Mouse (Mus musculus) forebrain, postnatal 0 days (tissue): ENCODE measurements at regions not wholly inside any gene's neighbourhood (a gene's known extent, or its start where the extent isn't known, plus 50 kb on each side); places are given as distances from the start of the nearest gene placed in this dataset.

Experiments
- ATAC-seq: fragments of 200-750 bp; cut with Nextera tagmentation; 2 replicates; pipeline ENCODE4 v1.8.0; 2017; ENCODE audit warnings: mild to moderate bottlenecking, moderate library complexity
- DNase-seq: peaks from one replicate; pipeline ENCODE4 v3.0.0-alpha.2; 2015
- H3K27ac ChIP-seq: fragments of 300-500 bp; sonication (generic); 2 replicates; pipeline ENCODE4 v1.5.1; 2014; ENCODE audit warnings: low read depth, mild to moderate bottlenecking, antibody characterized with exemption, low read length, moderate library complexity, mixed read lengths
- H3K27me3 ChIP-seq: fragments of 300-500 bp; sonication (generic); 2 replicates; pipeline ENCODE4 v1.6.1; 2014; ENCODE audit warnings: mild to moderate bottlenecking, low read length, mixed read lengths; ENCODE audit not compliant: insufficient read depth
- H3K36me3 ChIP-seq: fragments of 300-500 bp; sonication (generic); 2 replicates; pipeline ENCODE4 v1.6.1; 2014; ENCODE audit warnings: mild to moderate bottlenecking, moderate library complexity; ENCODE audit not compliant: insufficient read depth
- H3K4me1 ChIP-seq: fragments of 300-500 bp; sonication (generic); 2 replicates; pipeline ENCODE4 v1.6.1; 2014; ENCODE audit warnings: antibody characterized with exemption; ENCODE audit not compliant: insufficient read depth
- H3K4me2 ChIP-seq: fragments of 300-500 bp; sonication (generic); 2 replicates; pipeline ENCODE4 v1.6.1; 2014; ENCODE audit warnings: low read depth, mild to moderate bottlenecking, moderate library complexity
- H3K4me3 ChIP-seq: fragments of 300-500 bp; sonication (generic); 2 replicates; pipeline ENCODE4 v1.5.1; 2014; ENCODE audit warnings: low read depth, low read length, mixed read lengths
- H3K9ac ChIP-seq: fragments of 300-500 bp; sonication (generic); 2 replicates; pipeline ENCODE4 v1.6.1; 2014; ENCODE audit warnings: mild to moderate bottlenecking
- H3K9me3 ChIP-seq: fragments of 300-500 bp; sonication (generic); 2 replicates; pipeline ENCODE4 v1.6.1; 2016; ENCODE audit warnings: low read length
- CTCF ChIP-seq: sonication (generic); IDR thresholded peaks from 2 replicates; pipeline ENCODE4 v1.5.1; 2016; ENCODE audit warnings: antibody characterized with exemption, control low read depth, low read depth
- WGBS: fragments of 180-500 bp; shearing (Covaris S2); extraction: QIAGEN DNeasy Blood & Tissue Kit; methylation state at CpG from one replicate; pipeline ENCODE4 v1.1.7; 2014; 5-methylcytosine and 5-hydroxymethylcytosine counted together

DNA sequence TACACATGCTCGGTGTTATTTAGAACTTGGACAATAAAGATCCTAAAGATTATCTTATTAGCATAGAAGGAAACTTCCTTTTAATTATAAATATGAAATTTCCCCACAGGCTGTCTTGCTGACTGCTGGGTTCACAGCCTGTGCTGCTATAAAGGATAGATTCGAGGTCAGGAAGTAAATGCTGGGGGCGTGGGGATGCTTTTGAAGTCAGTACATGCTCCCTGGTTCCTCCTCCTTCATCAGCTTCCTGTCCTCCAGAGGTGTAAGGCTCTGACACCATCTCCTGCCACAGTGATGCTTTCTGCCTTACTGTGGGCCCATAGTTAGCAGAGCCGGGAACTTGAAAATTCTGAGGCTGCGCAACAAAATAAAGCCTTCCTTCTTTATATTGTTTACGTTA lies 175.6 kb upstream of the Slc7a11 start:
- H3K27ac ChIP-seq: no peak overlapping the region
- H3K9me3 ChIP-seq: no peaks in the 10 kb centered on the region
- H3K27me3 ChIP-seq: no peaks in the 10 kb centered on the region
- no peak overlapping the region for H3K4me2 ChIP-seq
- no peak overlapping the region for H3K4me3 ChIP-seq
- DNase-seq: no peak
- ATAC-seq: no peak
- H3K9ac ChIP-seq: no peak overlapping the region
- no peaks in the 10 kb centered on the region for H3K4me1 ChIP-seq
- 82% methylated on average over 6 of the region's 6 CpGs for WGBS
- no peak for TF ChIP-seq CTCF
- no peaks in the 10 kb centered on the region for H3K36me3 ChIP-seq

DNA sequence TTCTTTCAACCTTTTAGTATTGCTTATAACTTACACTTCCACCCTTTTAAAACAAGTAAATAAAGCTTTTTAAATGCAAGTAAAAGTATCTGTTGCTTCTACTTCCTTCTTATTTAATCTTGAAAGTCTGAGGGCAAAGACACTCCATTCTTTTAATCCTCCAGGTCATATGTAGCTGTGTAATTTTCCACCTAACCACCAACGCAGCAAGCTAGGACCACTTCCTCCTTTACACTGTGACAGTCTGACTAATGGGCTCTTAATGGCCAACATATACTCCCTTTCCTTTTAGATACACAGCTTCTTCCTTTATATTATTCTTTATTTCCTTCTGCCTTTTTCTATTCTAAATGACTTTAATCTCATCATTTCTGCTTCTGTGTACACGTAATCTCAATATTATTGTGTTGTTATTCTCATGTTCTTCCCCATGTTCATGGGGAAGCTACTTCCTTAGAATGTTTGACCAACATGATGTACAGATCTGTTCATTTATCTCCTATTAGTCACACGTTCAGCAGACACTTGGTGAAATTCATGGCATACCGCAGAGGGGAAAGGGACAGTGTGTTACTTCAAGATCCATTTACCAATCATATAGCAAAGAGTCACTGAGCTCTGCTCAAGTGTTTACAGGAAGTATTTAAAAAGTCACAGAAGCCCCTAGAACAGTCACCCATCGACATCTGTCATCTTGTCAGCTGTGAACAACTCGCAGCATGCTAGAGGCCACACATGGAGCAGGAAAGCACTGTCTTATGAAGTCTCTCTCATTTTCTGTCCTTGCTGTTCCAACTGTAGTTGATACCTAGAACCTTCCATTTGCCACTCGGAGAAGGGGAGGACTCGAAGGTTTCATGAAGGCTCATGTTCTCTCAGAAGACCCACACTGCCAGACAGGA lies 172.2 kb upstream of the Slc7a11 start:
- Histone ChIP-seq H3K9me3 (no peaks in the 10 kb centered on the region), H3K4me2 (no peak overlapping the region), H3K27ac (no peak overlapping the region), H3K9ac (no peak overlapping the region), H3K4me1 (no peaks in the 10 kb centered on the region), H3K27me3 (no peaks in the 10 kb centered on the region), H3K4me3 (no peak overlapping the region), H3K36me3 (no peaks in the 10 kb centered on the region)
- no peak for TF ChIP-seq CTCF
- DNase-seq: no peak
- no peak for ATAC-seq
- WGBS: 87% methylated on average over 8 of the region's 8 CpGs

- no peak for DNase-seq
- Histone ChIP-seq H3K27me3 (no peaks in the 10 kb centered on the region), H3K9ac (no peak overlapping the region)
Observed at GRCm38 (mm10) chr3:50613011-50613410, 169.6 kb upstream of the Slc7a11 start.

DNA sequence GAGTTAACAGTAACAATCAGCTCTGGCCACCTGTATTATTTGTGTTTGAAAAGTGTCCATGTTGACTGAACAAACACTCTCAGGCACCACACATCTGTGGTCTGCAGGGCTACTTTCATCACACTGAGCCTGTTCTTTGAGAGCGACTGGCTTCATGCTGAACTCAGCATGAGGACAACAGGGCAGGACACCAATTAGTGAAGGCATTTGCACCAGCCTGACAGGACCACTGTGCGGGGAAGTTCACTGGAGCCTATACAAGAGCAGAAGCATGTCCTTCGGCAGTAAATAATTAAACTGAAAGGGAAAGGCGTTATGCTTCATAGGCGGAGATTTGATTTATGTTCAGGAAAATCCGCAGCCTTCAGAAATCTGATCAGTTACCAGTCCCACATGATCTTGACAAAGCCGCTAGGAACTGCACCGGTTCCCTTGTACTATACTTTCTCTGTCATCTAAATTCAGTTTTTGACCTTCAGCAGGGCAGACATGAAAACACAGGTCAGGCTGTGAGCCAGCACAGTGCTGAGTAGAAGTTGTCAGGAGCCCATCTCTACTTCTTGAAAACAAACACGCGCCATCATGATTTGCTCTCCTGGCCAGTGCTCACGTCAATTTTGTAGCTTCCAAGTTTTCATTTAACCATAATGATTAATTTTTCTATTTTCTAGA lies 166.1 kb upstream of the Slc7a11 start:
- no peaks in the 10 kb centered on the region for H3K36me3 ChIP-seq
- no peak overlapping the region for H3K4me2 ChIP-seq
- no peaks in the 10 kb centered on the region for H3K27me3 ChIP-seq
- no peak for TF ChIP-seq CTCF
- H3K4me1 ChIP-seq: no peaks in the 10 kb centered on the region
- H3K27ac ChIP-seq: no peak overlapping the region
- H3K9ac ChIP-seq: no peak overlapping the region
- 49% methylated on average over 11 of the region's 11 CpGs for WGBS
- DNase-seq (no peak), ATAC-seq (no peak)
- H3K4me3 ChIP-seq: no peak overlapping the region
- H3K9me3 ChIP-seq: no peaks in the 10 kb centered on the region

More at GRCm38 (mm10) chr3:50613011-50613410, 169.6 kb upstream of the Slc7a11 start:
- no peak overlapping the region for H3K27ac ChIP-seq
- ATAC-seq: no peak
- no peak overlapping the region for H3K4me3 ChIP-seq
- no peak for TF ChIP-seq CTCF
- no peaks in the 10 kb centered on the region for H3K4me1 ChIP-seq
- 94% methylated on average over 2 of the region's 2 CpGs for WGBS
- no peaks in the 10 kb centered on the region for H3K36me3 ChIP-seq
- H3K4me2 ChIP-seq: no peak overlapping the region
- H3K9me3 ChIP-seq: no peaks in the 10 kb centered on the region

- ATAC-seq (no peak), DNase-seq (no peak)
- no peak overlapping the region for H3K27ac ChIP-seq
- H3K9me3 ChIP-seq: no peaks in the 10 kb centered on the region
- H3K4me2 ChIP-seq: no peak overlapping the region
- no peaks in the 10 kb centered on the region for H3K27me3 ChIP-seq
- no peaks in the 10 kb centered on the region for H3K36me3 ChIP-seq
- TF ChIP-seq CTCF: no peak
- no peak overlapping the region for H3K9ac ChIP-seq
- no peaks in the 10 kb centered on the region for H3K4me1 ChIP-seq
- WGBS: 68% methylated on average over 7 of the region's 7 CpGs
- H3K4me3 ChIP-seq: no peak overlapping the region
Observed at GRCm38 (mm10) chr3:50607736-50608135, 164.3 kb upstream of the Slc7a11 start.

DNA sequence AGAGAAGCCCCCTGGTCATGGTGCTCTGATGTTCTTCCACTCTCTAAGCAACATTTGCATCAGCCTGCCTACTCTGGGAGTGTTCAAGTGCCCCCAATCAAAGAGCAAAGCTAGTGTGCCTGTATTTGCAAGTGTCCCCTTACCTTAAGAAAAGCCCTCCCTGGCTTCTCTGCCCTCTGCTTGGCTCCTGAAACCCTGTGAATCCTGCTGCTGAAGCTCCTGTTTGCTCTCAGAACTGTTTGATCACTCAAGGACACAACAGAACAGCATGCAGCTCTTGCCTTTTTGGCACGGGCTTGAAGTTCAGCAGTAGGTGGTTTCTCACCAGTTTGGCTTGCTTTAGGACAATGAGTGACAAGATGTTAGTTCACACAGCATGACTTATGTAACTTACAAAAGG lies 163.6 kb upstream of the Slc7a11 start:
- ATAC-seq (no peak), DNase-seq (no peak)
- no peak overlapping the region for H3K9ac ChIP-seq
- no peak overlapping the region for H3K4me2 ChIP-seq
- no peaks in the 10 kb centered on the region for H3K36me3 ChIP-seq
- H3K9me3 ChIP-seq: no peaks in the 10 kb centered on the region
- TF ChIP-seq CTCF: no peak
- 14% methylated on average over 1 of the region's 1 CpGs for WGBS
- H3K4me3 ChIP-seq: no peak overlapping the region
- no peaks in the 10 kb centered on the region for H3K4me1 ChIP-seq
- H3K27ac ChIP-seq: no peak overlapping the region
- no peaks in the 10 kb centered on the region for H3K27me3 ChIP-seq

DNA sequence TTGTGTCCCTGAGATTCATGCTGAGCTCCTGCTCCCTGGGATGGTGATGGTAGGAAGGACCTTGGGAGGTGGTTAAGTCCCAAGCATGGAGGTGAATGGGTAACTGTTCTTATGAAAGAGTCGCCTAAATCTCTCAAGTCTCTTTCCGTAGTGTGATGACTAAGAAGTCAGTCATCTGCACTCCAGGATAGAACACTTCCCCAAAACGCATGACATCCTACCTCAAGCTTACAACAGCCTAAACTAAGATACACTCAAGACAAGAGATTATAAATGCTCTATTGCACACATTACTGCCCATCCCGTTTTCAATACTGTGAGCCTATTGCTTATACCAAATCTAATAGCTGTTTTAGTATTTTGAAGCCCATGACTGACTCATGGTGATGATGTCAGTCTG lies 162.3 kb upstream of the Slc7a11 start:
- no peaks in the 10 kb centered on the region for H3K9me3 ChIP-seq
- no peak for ATAC-seq
- TF ChIP-seq CTCF: no peak
- no peaks in the 10 kb centered on the region for H3K27me3 ChIP-seq
- no peaks in the 10 kb centered on the region for H3K36me3 ChIP-seq
- H3K4me2 ChIP-seq: no peak overlapping the region
- DNase-seq: no peak
- H3K4me1 ChIP-seq: no peaks in the 10 kb centered on the region
- no peak overlapping the region for H3K9ac ChIP-seq
- H3K4me3 ChIP-seq: no peak overlapping the region
- H3K27ac ChIP-seq: no peak overlapping the region
- 83% methylated on average over 4 of the region's 4 CpGs for WGBS
